Mouse (Mus musculus) heart, postnatal 0 days (tissue): ENCODE measurements around the gene Tbx4. TPM values are rescaled to one million over a fixed set of nuclear protein-coding genes. Genes with fewer than 3 reads are reported as not detected.
A peak's percentile ranks its signal among the peaks of the same experiment; 100 is the strongest.

Source experiments
- ATAC-seq: fragments of 200-750 bp; cut with Nextera tagmentation; 2 replicates; pipeline ENCODE4 v1.8.0; 2017; ENCODE audit warnings: low read depth, moderate number of reproducible peaks, moderate library complexity; ENCODE audit not compliant: insufficient read depth
- DNase-seq: peaks from one replicate; pipeline ENCODE4 v3.0.0-alpha.2; 2016; ENCODE audit warnings: low spot score
- H3K27ac ChIP-seq: fragments of 300-500 bp; sonication (generic); 2 replicates; pipeline ENCODE4 v1.5.1; 2014; ENCODE audit warnings: low read depth, mild to moderate bottlenecking
- H3K27me3 ChIP-seq: fragments of 300-500 bp; sonication (generic); 2 replicates; pipeline ENCODE4 v1.6.1; 2014; ENCODE audit warnings: low read length, mixed read lengths; ENCODE audit not compliant: control insufficient read depth, insufficient read depth
- H3K36me3 ChIP-seq: fragments of 300-500 bp; sonication (generic); replicated peaks from 2 replicates; pipeline ENCODE4 v1.6.1; 2014; ENCODE audit warnings: low read length, mixed read lengths; ENCODE audit not compliant: control insufficient read depth, insufficient read depth
- H3K4me1 ChIP-seq: fragments of 300-500 bp; sonication (generic); 2 replicates; pipeline ENCODE4 v1.6.1; 2014; ENCODE audit warnings: antibody characterized with exemption; ENCODE audit not compliant: control insufficient read depth, insufficient read depth
- H3K4me2 ChIP-seq: fragments of 300-500 bp; sonication (generic); 2 replicates; pipeline ENCODE4 v1.6.1; 2014; ENCODE audit warnings: low read depth, mild to moderate bottlenecking, low read length, moderate library complexity
- H3K4me3 ChIP-seq: fragments of 300-500 bp; sonication (generic); 2 replicates; pipeline ENCODE4 v1.5.1; 2014; ENCODE audit warnings: low read depth, low read length
- H3K9ac ChIP-seq: fragments of 300-500 bp; sonication (generic); replicated peaks from 2 replicates; pipeline ENCODE4 v1.6.1; 2014; ENCODE audit warnings: low read depth, low read length, mixed read lengths
- H3K9me3 ChIP-seq: fragments of 300-500 bp; sonication (generic); replicated peaks from 2 replicates; pipeline ENCODE4 v1.6.1; 2016; ENCODE audit warnings: low read length; ENCODE audit not compliant: control insufficient read depth
- CTCF ChIP-seq: IDR thresholded peaks from 2 replicates; pipeline ENCODE4 v1.5.1; 2016; ENCODE audit warnings: antibody characterized with exemption, control low read depth, low read depth
- EP300 ChIP-seq: IDR thresholded peaks from 2 replicates; pipeline ENCODE4 v1.6.1; 2016; ENCODE audit warnings: antibody characterized with exemption, low read depth
- WGBS: fragments of 180-500 bp; shearing (Covaris S2); extraction: QIAGEN DNeasy Blood & Tissue Kit; methylation state at CpG from one replicate; pipeline ENCODE4 v1.1.7; 2014; 5-methylcytosine and 5-hydroxymethylcytosine counted together
- polyA plus RNA-seq: library from polyadenylated mRNA; unstranded; fragments of >200 nt; fragmentation: Nextera tagmentation; extraction: Ambion mirVana; gene quantifications from 2 replicates; pipeline ENCODE4 v1.2.1, GENCODE M21; 2015
- total RNA-seq: library from RNA; depleted of rRNA; stranded (reverse); fragments of >200 nt; gene quantifications from 2 replicates; pipeline ENCODE4 v1.2.3, GENCODE M21; 2014; ENCODE audit warnings: low replicate concordance

Tbx4 gene
- total and polyA plus RNA-seq, 2 experiments from 2014 or later, result 0.05 TPM; not detected in 1

DNA sequence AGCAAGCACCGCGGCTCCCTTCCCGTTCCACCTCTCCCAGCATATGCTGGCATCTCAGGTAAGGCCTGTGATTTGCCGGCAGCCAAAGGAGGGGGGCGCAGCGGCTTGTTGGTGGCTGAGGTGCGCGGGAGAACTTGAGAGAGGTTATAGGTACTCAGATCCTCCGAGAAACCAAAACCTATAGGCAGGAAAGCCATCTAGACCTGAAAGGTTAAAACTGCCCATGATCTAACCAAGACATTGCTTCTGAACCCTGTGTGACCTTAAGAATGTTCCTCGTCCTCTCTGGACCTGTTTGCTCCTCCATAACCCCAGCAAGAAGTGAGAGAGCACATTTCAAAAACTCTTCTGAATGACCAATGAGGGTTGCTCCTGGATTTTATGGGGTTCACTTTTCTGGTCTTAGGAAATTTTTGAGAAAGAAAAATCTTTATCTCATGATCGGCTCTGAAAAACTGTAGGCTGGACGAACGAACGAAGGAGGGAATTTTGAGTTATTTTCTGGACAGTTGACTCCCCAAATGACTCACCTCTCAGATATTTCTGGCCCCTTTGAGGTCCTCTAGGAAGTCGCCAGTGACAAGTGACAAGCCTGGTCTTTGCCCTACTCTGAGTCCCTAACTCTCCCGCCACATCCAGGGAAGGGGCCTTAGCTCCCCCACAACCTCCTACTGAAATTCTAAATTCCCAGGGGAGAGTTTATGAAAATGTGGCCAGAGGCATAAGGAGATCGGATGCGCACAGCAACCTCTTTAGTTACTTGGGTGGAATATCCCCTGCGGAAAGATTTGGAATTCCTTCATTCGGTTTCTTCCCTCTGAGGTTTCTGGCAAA, 47.6 kb upstream of the Tbx4 start:
- no peak for ATAC-seq
- WGBS, result 34% methylated on average over 20 of the region's 20 CpGs
- peaks cover 91% of the 10 kb centered on the region for H3K27me3 ChIP-seq
- TF ChIP-seq CTCF (no peak), EP300 (no peak)
- no peak overlapping the region for H3K27ac ChIP-seq
- DNase-seq, result no peak
- no peaks in the 10 kb centered on the region for H3K9me3 ChIP-seq
- H3K36me3 ChIP-seq, result no peaks in the 10 kb centered on the region
- peak overlapping the region; percentile 46 for H3K4me3 ChIP-seq
- H3K4me2 ChIP-seq, result peak overlapping the region; percentile 60
- peak overlapping the region; percentile 14; the same call in 1 of the 2 replicates for H3K9ac ChIP-seq
- peaks cover 12% of the 10 kb centered on the region; the same call in 1 of the 2 replicates for H3K4me1 ChIP-seq

DNA sequence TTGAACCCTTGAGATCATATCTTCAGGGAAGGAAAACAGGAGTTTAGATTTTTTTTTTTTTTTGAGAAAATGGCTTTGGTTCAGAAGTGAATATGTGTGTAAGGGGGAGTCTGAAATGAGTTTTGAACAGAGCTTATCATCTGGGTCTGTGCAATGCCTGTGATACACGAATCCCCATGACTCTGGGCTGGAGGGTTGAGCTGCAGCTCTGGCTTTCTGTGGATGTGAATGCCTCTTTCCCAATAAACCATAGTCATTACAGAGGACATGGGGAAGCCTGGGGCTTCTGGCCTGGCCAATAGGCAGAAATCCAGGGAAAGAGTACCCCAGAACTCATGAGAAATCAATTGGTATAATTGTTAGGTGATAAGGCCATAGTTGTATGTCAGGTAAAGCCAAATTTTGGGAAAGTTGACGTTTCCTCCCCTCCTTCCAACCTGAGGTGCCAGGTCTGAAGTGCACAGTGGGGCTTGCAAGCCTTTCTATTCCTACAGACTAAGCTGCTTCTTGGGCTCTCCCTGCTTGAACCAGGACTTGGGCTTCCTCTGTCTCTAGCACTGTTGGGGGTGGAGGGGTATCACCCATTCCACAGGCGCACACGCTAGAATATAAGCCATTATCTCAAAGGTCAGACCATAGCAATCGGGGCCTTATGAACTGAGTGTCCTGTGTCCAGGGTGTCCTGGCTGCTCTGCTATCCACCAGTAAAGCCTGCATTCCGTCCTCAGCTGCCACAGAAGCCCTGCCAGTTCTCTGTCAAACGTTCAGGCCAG, 46.8 kb upstream of the Tbx4 start:
- no peak for TF ChIP-seq EP300
- TF ChIP-seq CTCF, result no peak
- Histone ChIP-seq H3K9ac (no peak overlapping the region), H3K9me3 (no peaks in the 10 kb centered on the region), H3K27me3 (peaks cover 83% of the 10 kb centered on the region), H3K4me3 (no peak overlapping the region), H3K4me2 (0 out of 2 replicates have a peak overlapping the region, but pooled peaks have one; percentile 2), H3K27ac (no peak overlapping the region), H3K4me1 (peaks cover 12% of the 10 kb centered on the region; the same call in 1 of the 2 replicates), H3K36me3 (no peaks in the 10 kb centered on the region)
- WGBS, result 56% methylated on average over 7 of the region's 7 CpGs
- no peak for DNase-seq
- no peak for ATAC-seq

DNA sequence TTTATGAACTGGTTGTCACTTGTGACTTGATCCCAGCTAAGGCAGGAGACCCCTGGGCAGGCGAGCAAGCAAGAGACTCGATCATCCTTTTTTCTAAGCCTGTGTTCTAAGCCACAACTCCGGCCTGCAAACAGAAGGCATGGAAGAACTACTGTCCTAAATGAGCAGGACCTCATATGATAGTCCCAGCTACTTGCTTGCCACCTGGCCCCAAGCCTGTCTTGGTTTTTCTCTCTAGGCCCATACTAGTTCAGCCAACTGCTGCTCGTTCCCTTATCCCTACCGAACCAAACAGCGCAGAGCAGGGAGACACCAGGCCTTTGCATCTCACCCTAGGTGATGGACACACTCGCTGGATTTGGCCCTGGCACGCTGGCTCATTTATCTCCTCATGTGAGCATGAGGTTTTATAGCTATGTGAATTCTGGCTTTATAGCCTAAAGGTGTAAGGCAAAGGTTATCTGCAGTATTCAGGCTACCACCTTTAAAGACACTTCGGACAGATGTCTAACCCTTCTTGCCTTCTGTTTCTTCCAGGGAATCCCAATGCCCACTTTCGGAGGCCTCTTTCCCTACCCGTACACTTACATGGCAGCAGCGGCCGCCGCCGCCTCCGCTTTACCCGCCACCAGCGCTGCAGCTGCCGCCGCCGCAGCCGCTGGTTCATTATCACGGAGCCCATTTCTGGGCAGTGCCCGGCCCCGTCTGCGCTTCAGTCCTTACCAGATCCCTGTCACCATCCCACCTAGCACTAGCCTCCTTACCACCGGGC, 46.0 kb upstream of the Tbx4 start:
- Histone ChIP-seq H3K9me3 (no peaks in the 10 kb centered on the region), H3K4me2 (0 out of 2 replicates have a peak overlapping the region, but pooled peaks have one; percentile 12), H3K27ac (no peak overlapping the region), H3K4me1 (peaks cover 12% of the 10 kb centered on the region; the same call in 1 of the 2 replicates), H3K36me3 (no peaks in the 10 kb centered on the region), H3K27me3 (peaks cover 80% of the 10 kb centered on the region), H3K4me3 (peak overlapping the region; percentile 13; the same call in 1 of the 2 replicates), H3K9ac (no peak overlapping the region)
- no peak for TF ChIP-seq EP300
- no peak for TF ChIP-seq CTCF
- DNase-seq, result peak; percentile 8
- 39% methylated on average over 27 of the region's 27 CpGs for WGBS
- no peak for ATAC-seq

DNA sequence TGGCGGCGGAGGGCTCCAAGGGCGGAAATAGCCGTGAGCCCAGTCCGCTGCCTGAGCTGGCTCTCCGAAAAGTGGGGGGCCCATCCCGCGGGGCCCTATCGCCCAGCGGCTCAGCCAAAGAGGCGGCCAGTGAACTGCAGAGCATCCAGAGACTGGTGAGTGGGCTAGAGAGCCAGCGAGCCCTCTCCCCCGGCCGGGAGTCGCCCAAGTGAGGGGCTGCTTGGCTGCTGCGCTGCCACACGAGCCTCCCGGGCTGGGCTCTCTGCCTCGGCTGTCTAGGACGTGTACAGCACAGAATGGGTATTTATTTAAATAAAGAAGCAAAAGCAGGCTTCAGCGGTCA, 45.4 kb upstream of the Tbx4 start:
- peaks cover 80% of the 10 kb centered on the region for H3K27me3 ChIP-seq
- H3K4me1 ChIP-seq, result peaks cover 12% of the 10 kb centered on the region; the same call in 1 of the 2 replicates
- H3K9ac ChIP-seq, result no peak overlapping the region
- DNase-seq (peak; percentile 3), ATAC-seq (no peak)
- peak overlapping the region; percentile 13; the same call in 1 of the 2 replicates for H3K4me3 ChIP-seq
- H3K27ac ChIP-seq, result no peak overlapping the region
- H3K9me3 ChIP-seq, result no peaks in the 10 kb centered on the region
- 0 out of 2 replicates have a peak overlapping the region, but pooled peaks have one; percentile 12 for H3K4me2 ChIP-seq
- WGBS, result 25% methylated on average over 21 of the region's 21 CpGs
- no peak for TF ChIP-seq CTCF
- TF ChIP-seq EP300, result no peak
- no peaks in the 10 kb centered on the region for H3K36me3 ChIP-seq

DNA sequence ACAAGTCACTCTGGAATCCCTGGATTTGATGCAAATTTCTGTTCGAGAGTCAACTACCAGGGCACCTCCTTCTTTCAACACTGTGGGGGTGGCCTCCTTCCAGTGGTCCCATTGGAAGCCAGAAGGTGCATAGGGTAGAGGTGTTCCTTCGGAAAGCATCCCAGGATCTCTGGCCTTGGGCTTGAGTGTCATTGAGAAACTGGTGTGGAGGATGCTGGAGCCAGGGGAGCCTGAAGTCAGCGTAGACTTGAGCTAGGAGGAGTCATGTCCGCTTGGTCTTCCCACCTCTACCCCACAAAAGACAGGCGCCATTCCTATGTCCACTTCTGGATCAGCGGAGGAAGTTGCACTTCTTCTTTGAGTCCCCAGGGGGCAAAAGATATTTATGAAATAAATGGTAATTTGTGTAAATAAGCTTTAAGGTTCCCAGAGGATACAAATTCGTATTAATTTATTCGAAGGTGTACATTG, 45.0 kb upstream of the Tbx4 start:
- peak; percentile 41 for DNase-seq
- no peak for ATAC-seq
- Histone ChIP-seq H3K27me3 (peaks cover 79% of the 10 kb centered on the region), H3K4me1 (peaks cover 12% of the 10 kb centered on the region; the same call in 1 of the 2 replicates), H3K4me3 (peak overlapping the region; percentile 36; the same call in 1 of the 2 replicates), H3K27ac (no peak overlapping the region), H3K9me3 (no peaks in the 10 kb centered on the region), H3K4me2 (peak overlapping the region; percentile 66), H3K36me3 (no peaks in the 10 kb centered on the region), H3K9ac (no peak overlapping the region)
- TF ChIP-seq EP300 (no peak), CTCF (0 out of 2 replicates have a peak, but pooled peaks have one; percentile 7)
- WGBS, result 33% methylated on average over 8 of the region's 8 CpGs
